Mouse (Mus musculus): ENCODE results near the gene Slc22a20.
A peak's percentile ranks its signal among the peaks of the same experiment; 100 is the strongest.

The Slc22a20 gene

DNA sequence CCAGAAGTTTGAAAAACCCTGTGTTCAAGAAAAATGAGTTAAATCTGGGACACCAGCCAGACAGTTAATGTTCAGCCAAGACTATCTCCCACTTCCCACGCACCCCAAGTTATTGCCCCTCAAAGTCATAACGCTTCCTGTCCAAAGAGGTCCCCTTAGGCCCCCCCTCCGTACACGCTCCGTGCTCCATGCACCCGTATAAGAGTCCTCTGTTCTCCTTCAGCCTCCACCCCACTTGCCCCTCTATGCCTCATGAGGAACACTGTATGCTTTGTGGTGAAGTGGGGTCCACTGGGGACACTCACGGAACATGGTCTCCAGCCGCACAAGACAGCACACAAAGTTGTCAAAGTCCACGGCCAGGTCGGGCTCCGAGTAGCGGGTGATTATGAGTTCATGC, 4.1 kb upstream of the Slc22a20 start:
- no peak for DNase-seq (ENCODE audit: low read depth, low spot score)

DNA sequence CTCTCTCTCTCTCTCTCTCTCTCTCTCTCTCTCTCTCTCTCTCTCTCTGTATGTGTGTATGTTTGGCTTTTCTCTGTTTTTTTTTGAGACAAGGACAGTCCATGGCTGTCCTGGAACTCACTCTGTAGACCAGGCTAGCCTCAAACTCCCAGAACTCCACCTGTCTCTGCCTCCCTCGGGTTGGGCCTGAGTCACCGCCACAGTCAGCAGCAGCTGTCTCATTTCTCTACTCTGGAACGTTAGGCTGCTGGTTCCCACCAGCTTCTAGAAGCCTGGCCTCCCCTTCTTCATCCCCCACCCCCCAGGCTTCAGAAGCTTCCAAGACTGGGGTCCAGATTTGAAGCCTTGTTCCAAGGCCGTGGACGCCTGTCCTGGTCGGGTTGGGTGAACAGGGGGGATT, 3.6 kb upstream of the Slc22a20 start:
- DNase-seq (ENCODE audit: low read depth, low spot score), result no peak

DNA sequence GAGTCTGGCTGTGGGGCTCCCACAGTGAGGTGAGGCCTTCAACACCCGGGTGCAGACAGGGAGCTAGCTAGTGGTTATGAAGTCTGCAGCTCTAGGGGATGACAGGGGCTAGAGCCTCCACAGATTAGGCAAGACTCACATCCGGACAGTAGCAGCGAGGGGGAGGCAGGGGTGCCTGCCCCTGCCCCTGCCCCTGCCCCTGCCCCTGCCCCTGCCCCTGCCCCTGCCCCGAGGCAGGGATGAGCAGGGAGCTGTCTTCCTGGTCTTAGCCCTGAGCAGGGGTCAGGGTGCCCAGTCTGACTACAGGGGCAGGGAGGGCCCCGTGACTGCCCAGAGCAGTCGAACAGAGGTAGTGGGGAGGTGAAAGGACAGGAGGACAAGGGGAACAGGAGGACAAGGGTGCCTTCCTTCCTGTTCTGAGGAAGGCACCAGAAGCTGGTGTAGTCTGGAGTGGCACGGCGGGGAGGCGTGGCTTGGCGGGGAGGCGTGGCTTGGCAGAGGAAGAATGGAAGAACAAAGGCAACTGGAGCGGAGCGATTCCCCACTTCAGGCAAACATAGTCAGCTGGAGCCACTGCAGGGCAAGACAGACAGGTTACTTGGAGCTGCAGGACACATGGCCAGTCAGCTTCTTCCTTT, 3.0 kb upstream of the Slc22a20 start:
- DNase-seq (ENCODE audit: low read depth, low spot score), result no peak

DNA sequence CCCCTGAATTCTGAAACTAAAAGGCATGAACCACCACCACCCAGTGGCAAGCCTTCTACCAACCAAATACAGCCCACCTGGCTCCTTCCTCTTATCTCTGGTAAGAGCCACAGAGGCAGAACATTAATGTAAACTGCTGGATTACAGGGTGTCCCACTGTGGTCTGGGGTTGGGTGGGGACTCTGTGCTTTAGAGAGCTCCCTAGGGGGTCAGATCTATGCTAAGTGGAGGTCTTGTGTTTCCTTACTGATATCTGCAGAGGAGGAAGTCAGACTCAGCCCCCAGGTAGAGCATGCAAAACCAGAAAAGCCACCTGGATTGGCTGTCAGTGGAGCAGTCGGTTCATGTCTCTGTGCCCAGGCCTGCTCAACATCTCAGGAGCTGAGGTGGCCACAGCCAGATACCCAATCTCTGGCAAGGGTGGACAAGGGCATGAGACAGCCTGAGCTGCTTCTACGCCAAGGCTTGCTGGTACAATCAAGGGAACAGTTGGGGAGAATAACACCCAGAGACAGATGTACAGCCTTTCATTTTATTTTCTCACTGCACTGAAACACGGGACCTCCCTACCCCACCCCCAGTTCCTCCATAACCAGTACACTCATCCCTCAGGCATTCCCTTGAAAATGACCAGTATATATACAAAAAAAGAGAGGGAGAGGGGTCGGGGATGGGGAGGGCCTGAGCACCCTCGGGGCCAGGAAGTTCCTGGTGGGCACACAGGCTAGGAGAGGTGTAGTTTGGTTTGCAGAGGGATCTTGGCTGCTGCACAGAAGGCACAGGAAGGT, 2.3 kb upstream of the Slc22a20 start:
- DNase-seq (ENCODE audit: low read depth, low spot score), result no peak

DNA sequence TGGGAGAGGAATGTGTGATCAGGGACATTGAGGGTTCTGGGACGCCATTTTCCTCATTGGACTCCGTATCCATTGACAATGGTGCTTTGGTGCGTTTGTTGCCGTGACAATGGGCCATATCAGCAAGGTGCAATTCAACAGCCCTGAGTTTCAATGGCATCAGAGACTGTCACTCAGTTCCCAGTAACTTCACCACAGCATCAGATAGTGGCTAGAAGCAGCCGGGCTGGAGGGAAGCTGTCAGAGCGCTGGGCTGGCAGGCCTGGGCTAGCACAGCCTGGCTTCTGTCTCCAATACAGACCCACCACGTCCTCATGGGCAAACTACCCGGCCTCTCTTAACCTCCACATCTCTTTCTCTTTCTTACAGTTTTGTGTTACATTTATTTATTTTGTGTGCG, 5.5 kb downstream of the Slc22a20 start:
- DNase-seq (ENCODE audit: low read depth, low spot score), result no peak

DNA sequence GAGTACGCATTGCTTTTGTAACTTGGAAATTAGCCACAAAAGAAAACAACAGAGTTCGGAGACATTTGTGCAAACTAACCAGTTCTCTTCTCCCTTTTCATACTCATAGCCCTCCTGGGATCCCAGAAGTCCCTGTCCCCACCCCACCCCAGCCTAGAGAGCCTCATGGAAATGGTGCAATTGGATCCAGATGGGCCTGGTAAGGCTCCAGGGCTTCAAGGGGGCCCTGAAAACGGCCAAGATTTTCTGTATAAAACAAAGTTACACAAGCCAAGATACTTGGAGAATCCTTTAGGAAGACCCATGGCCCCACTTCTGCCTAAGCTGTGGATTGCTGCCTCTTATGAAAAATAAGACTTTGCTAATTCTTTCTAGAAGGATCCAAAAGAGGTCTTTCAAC, 8.2 kb downstream of the Slc22a20 start:
- DNase-seq (ENCODE audit: low read depth, low spot score), result no peak

DNA sequence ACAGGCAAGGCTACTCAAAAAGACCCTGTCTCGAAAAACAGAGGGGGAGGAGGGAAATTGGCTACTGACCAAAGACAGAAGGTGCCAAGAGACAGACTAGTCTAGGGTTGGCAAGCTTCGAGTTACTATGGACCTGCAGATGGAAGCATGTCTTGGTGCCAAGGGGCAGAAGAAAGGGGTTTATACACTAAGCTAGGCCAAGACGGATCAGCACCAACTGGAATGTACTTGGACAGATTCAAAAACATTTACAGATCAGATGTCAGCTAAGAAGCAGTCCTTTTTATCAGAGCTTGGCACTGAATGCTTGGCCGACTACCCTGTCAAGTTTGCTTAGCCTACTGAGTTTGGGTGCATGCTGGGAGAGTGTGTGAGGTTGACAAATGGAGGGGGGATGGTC, 10.3 kb downstream of the Slc22a20 start:
- peak; percentile 69 for DNase-seq (ENCODE audit: low read depth, low spot score)

DNA sequence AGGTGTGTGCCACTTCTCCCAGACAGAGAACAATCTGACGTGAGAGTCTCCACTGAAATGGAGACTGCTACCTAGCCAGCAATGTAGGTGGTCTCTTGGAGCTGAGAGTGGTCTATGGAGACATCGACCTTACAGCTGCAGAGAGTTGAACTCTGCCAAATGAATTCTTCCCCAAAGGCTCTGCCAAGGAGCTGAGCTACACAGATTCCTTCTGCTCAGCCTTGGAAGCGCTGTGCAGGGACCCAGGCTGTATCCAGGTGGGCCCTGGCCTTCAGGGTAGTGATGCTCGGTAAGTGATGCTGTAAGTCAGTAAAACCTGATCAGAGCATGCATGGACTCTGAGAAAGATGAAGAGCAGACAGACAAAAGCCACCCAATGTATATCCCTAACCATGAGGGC, 10.8 kb downstream of the Slc22a20 start:
- no peak for DNase-seq (ENCODE audit: low read depth, low spot score)

DNA sequence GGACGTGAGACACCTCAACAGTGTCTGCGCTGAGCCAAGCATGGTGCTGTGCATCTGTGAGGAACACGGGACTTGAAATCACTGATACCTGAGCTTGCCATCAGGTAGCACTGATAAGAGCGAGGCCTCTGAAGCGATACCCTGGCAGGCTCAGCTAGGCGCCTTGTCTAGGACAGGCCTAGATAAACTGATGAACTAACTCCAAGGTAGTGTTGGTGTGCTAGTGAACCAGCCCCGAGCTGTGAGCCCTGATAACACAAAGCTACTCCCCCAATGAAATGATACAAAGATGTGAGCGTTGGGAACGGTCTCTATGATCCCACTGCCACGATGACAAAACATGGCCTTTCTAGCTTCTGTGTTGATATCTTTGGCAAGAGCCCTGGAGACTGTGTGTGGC, 18.3 kb downstream of the Slc22a20 start:
- no peak for DNase-seq (ENCODE audit: low read depth, low spot score)

DNA sequence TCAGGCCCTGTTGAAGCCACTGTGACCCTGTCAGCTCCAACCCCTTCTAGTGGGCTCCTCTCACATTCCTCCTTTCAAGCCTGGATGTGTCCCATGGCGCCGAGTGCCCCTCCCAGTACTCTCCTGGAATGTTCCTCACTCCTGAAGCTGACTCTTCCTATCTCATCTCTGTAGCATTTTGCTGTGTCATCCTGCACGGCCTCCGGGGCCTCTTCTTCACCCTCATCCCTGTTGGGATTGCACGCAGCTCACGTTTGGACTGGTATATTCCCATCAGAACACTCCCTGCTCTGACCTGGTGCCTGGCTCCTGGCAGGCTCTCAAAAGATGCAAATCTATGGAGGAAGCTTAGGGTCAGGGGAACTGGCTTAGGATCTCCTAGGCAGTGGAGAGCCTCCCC, 19.2 kb downstream of the Slc22a20 start:
- DNase-seq (ENCODE audit: low read depth, low spot score), result no peak

DNA sequence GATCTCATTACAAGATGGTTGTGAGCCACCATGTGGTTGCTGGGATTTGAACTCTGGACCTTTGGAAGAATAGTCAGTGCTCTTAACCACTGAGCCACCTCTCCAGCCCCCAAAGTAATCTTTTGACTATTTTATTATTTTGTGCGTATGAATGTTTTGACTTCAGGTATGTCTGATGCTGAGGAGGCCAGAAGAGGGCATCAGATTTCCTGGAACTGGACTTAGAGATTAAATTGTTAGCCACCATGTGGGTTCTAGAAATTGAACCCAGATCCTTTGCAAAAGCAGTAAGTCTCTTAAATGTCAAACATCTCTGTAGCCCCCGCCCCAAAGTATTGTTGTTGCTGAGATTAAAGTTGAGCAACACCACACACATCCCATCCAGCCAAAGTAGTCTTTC, 20.0 kb downstream of the Slc22a20 start:
- DNase-seq (ENCODE audit: low read depth, low spot score), result no peak

DNA sequence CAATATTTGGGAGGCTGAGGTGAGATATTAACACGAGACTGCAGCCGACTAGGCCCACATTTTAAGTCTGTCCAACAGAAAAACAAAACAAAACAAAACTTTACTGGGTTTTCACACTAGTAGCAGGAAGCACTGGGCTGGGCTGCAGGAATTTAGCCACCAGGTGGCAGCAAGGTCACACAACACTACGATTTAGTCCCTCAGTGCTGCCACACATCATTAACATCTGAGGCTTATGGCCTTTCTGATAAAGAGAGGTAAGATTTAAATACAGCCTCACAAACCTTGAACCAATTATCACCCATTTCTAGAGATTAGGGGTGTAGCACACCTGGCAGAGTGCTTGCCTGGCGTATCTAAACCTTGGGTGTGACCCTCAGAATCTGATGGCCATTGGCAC, 20.7 kb downstream of the Slc22a20 start:
- no peak for DNase-seq (ENCODE audit: low read depth, low spot score)

DNA sequence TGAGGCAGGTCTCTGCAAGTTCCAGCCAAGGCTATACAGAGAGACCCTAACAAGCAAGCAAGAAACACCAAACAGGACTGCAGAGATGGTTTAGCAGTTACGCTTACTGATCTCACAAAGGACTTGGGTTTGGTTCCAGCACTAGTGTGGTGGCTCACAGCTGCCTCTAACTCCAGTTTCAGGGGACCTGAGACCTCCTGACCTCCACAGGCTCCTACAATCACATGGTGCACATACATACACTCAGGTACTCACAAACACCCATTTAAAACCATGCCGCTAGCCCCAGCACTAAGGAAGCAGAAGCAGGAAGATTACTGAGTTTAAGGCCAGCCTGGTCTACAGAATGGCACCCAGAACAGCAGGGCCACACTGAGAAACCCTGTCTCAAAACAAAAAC, 21.1 kb downstream of the Slc22a20 start:
- DNase-seq (ENCODE audit: low read depth, low spot score), result no peak

DNA sequence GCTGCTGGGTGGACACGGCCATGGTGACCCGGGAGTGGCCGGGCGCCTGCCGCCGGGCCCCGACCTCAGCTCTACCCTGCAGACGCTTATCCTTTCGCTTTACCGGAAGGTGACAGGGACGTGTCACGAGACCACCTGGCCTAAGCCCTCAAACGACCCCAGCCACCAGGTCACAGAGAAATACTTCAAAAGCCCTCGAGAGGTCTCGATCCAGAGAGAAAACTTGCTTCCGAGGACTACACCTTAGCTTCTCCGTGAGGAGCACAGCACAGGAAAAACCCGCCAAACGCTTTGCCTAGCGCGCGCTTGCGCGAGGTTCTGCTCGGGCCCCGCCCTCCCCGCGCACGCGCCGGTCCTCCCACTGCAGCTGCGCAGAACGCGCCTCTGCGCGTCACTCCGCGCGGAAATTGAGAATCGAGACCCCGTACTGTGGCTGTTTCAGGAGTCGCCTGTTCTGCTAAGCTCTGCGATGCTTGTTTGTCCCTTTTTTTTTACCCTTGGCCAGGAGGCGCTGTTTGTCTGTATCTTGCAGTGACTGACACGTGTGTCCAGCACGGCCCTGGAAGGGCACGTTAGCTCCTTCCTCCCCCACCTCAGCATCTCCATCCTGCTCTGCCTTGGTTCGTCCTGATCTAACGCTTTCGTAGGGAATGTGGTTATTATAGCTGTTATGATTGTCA, 21.9 kb downstream of the Slc22a20 start, which contains the start of gene Pola2:
Pola2 (minus strand) TSS at position 320 of the 680 bp plus-strand sequence.
- DNase-seq (ENCODE audit: low read depth, low spot score), result peak; percentile 70

DNA sequence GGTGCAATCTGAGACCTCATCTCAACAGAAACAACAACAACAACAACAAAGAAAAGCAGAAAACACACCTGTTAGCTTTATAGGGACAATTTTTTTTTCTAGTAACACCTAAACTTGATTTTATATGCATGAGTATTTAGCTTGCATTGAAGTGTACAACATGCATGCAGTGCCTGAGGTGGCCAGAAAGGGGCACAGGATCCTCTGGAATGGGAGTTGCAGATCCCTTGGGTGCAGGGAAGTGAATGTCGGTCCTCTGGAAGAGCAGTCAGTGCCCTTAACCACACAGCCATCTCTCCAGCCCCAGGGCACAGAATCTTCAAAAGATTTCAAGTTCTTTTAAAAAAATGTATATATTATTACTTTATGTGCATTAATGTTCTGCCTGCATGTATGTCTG, 23.3 kb downstream of the Slc22a20 start:
- no peak for DNase-seq (ENCODE audit: low read depth, low spot score)

DNA sequence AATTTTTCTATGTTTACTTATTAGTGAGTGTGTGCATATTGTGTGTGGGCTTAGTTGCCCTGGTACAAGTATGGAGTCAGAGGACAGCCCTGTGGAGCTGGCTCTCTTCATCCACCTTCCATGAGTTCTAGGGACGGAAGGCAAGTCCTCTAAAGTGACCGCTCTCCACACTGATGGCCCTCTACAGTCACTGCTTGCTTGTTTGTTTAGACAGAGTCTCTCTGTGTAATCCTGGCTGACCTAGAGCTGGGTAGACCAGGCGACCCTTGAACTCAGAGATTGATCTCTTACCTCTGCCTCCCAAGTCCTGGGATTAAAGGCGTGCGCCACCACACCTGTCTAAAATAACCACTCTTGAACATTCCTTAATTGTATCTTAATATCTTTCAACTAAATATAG, 28.6 kb downstream of the Slc22a20 start:
- DNase-seq (ENCODE audit: low read depth, low spot score), result no peak

DNA sequence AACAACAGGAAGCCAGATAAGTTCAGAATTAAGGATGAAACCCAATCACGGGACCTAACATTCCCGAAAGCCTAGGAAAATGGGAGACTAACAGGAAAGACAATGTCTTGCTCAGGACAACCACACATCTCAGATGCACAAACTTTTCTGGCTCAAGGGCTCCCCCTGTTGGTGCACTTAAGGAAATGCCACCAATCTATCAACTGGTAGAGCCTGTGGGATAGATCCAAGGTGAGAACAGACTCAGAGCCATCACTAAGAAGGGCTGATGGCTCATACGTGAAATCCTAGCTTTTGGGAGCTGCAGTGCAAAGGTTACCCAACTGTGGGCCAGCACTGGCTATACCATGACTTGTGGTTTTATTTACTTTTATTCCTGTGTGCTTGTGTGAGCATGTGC, 29.3 kb downstream of the Slc22a20 start:
- no peak for DNase-seq (ENCODE audit: low read depth, low spot score)

DNA sequence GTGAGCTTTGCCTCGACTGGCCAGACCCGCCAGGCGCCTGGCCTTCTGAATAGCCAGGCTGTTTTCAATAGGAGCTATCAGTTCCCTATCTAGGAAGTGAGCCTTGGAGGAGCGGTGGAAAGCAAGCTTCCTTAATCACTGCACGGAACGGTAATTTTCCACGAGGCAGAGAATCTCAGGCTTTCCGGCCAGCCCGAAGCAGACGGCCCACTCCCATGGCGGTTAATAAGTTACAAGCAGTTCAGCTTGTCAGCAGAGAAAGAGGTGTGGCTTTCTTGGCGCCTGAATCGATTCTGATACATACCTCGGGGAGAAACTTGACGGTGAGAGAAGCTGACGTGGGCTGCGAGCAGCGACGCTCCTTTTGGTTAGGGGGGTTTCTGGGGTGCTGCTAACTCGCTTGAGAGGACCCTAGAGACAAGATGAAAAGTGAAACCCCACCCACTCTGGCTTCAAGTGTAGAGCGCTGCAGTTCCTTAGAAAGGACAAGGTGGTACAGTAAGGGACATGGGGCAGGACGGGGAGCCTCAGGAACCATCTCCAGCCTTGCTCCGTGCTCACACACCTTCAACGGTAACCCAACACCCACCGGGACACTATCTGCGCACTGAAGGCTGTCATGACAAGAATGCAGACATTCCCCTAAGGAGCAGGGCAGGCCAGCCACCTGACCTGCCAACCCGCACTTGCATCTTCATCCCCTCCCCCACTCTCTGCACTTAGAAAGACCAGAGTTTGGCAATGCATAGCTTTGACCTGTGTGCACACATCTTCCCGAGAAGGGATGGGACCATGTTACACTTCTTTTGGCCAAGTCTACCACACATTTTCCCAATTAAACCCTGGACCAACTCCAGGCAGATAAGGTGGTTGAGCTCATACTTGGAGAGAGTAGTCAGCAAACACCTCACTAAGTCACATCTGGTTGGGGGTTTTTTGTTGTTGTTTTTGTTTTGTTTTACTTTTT, 30.0 kb downstream of the Slc22a20 start:
- no peak for DNase-seq (ENCODE audit: low read depth, low spot score)

DNA sequence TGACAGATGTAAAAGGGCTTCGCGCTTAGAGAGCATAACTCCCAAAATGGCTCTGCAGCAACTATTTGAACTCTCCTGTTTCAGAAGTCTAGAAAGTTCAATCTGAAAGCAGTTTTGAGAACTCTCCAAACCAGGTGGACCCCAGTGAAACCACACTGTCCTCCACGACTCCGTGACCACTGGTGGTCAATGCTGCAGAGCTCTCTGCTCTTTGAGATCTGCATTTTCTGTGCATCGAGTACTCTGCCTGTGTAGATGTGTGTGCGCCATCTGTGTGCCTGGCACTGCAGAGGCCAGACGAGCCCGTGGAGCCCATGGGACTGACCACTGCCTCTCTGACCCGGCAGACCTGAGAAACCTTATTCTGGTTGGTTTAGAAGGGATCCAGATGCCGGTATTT, 31.0 kb downstream of the Slc22a20 start:
- no peak for DNase-seq (ENCODE audit: low read depth, low spot score)

DNA sequence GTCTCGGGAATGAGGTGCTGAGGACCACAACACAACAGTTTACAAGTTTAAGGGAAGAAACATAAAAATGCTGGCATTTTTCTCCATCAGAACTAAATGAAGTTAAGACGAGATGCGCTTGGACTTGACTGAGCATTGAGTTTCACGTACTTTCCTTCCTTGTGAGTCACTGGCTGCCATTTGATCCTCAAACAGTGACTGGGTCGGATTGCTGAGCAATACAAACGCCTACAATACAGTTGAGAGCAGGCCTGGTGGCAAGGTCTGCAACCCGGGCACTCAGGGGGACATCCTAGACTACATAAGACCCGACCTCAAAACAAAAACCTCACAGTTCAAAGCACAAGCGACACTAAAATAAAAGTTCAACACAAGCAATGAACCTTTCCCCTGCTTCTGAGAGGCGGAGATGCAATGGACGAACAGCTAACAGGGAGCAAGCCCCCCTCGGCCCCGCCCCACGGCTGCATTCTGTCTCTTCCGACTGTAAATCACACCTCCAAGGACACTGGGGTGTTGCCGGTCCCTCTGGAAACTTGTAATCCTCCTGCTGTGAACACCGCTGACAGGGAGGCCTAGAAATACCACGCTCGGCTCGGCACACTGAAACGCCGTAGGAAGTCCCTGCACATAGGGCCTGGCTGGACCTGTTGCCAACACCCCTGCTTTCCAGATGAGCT, 31.8 kb downstream of the Slc22a20 start:
- DNase-seq (ENCODE audit: low read depth, low spot score), result no peak

DNA sequence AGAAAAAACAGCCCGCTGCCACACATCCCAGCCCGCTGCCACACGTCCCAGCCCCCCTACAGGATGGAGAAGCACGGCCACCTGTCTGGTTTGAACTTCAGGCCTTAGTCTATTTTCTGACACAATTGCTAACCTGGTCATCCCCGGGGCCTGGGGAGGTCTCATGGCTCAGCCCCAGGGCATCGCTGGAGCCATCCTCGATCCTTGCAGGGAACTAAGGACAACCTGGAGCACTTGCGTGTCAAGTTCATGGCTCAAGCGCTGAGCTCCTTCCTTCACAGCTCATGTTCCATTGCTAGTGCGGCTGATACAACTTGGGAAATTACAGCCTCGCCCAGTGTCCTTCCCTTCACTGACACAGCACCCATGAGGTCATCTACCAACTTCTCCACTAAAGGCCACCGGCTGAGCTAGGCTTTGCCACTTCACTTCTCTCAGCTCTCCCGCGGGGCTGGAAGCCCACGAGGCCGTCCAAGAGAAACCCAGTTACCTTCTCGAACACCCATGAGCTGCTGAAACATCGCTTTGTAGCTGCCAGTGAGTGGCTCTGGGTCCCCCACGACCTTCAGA, 32.7 kb downstream of the Slc22a20 start:
- DNase-seq (ENCODE audit: low read depth, low spot score), result no peak

Data from brain, embryonic 18.5 days (tissue).